Mouse (Mus musculus) kidney, adult 2 months (tissue): ENCODE data around the gene Ntf3. TPM values are rescaled to one million over a fixed set of nuclear protein-coding genes. Genes with fewer than 3 reads are reported as not detected.

ENCODE experiments used
- DNase-seq: peaks from one replicate; pipeline ENCODE4 v3.0.0; 2021
- H3K27ac ChIP-seq: fragments of 200-500 bp; 2 replicates; pipeline ENCODE4 v1.5.1; 2012; ENCODE audit warnings: low read depth, low read length, control low read depth, inconsistent platforms; ENCODE audit not compliant: insufficient read depth
- H3K27me3 ChIP-seq: fragments of 200-500 bp; replicated peaks from 2 replicates; pipeline ENCODE4 v1.6.1; 2012; ENCODE audit warnings: mild to moderate bottlenecking, moderate library complexity, low read length, inconsistent platforms; ENCODE audit not compliant: control insufficient read depth, insufficient read depth
- H3K36me3 ChIP-seq: fragments of 200-500 bp; 2 replicates; pipeline ENCODE4 v1.6.1; 2012; ENCODE audit warnings: mild to moderate bottlenecking, moderate library complexity, low read length, inconsistent platforms; ENCODE audit not compliant: control insufficient read depth, insufficient read depth
- H3K4me1 ChIP-seq: fragments of 200-500 bp; 2 replicates; pipeline ENCODE4 v1.6.1; 2011; ENCODE audit warnings: low read length; ENCODE audit not compliant: control insufficient read depth, insufficient read depth
- H3K4me3 ChIP-seq: fragments of 200-500 bp; 2 replicates; pipeline ENCODE4 v1.5.1; 2011; ENCODE audit warnings: mild to moderate bottlenecking, low read depth, low read length, control low read depth; ENCODE audit not compliant: insufficient read depth
- CTCF ChIP-seq: fragments of 200-500 bp; conservative IDR thresholded peaks from 2 replicates; pipeline ENCODE4 v1.5.1; 2011; ENCODE audit warnings: low read depth, mild to moderate bottlenecking, control low read depth, low read length, moderate library complexity, mixed read lengths; ENCODE audit not compliant: insufficient read depth, insufficient read length
- POLR2A ChIP-seq: fragments of 200-500 bp; IDR thresholded peaks from one replicate; pipeline ENCODE4 v1.6.1; 2011; ENCODE audit warnings: low read depth, low read length, control low read depth
- WGBS: fragments of 180-500 bp; shearing (Covaris S2); methylation state at CpG from one replicate; pipeline ENCODE4 v1.1.7; 2018; 5-methylcytosine and 5-hydroxymethylcytosine counted together
- polyA plus RNA-seq: library from polyadenylated mRNA; depleted of rRNA; stranded (reverse); fragments of >200 nt; gene quantifications from 2 replicates; pipeline ENCODE4 v1.2.3, GENCODE M21; 2012

Ntf3 gene
- polyA plus RNA-seq, 1 experiment: 4.1 TPM

DNA sequence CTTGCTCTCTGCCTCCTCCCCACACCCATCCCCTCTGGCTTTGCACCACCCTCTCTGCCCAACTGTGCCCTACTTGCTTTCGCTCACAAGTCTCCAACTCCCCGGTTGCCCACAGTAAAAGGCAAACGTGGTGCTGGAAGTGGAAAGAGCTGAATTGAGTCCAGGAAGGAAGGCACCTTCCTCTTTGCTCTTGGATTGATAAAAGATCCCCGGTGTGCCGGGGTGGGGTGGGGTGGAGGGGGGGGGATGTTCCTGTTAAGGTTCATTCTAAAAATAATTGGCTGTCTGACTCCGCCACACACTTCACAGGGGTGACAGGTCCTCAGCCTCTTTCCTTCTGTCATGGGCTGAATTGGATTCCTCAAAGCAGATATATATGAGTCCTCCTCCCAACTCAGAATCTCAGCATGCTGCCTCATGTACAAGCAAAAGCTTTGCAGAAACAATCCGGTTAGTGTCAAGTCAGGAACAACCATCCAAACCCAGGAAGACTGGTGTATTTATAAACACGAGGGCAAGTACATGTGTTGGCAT is 24.6 kb downstream of the Ntf3 start:
- DNase-seq: peak; percentile 56
- no peaks in the 10 kb centered on the region for H3K27me3 ChIP-seq
- no peak for TF ChIP-seq POLR2A
- no peak for TF ChIP-seq CTCF
- 45% methylated on average over 8 of the region's 8 CpGs for WGBS
- H3K4me3 ChIP-seq: no peak overlapping the region
- no peaks in the 10 kb centered on the region for H3K36me3 ChIP-seq
- H3K27ac ChIP-seq: peak overlapping the region; percentile 89
- peaks cover 7% of the 10 kb centered on the region; the same call in 1 of the 2 replicates for H3K4me1 ChIP-seq

DNA sequence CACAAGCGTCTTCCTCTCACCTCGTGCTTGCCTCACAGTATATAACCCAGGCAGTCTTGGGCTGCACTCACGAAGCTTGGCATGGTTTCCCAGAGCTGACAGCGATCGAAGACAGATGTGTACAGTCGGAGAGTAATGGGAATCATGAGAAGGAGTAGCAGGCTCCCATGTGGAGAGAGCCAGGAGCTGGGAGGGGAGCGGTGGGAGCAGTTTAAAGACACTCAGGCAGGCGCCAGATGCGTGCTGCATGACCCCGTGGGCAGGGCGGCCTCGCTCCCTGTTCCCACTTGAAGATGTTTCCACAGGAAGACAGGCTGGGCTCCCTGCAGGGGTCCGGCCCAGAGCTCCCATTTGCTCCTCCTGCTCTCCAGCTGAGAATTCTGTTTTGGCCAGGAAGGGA is 25.2 kb downstream of the Ntf3 start:
- DNase-seq: peak; percentile 84
- WGBS: 46% methylated on average over 13 of the region's 13 CpGs
- H3K4me1 ChIP-seq: peaks cover 7% of the 10 kb centered on the region; the same call in 1 of the 2 replicates
- no peaks in the 10 kb centered on the region for H3K27me3 ChIP-seq
- no peak for TF ChIP-seq CTCF
- no peak for TF ChIP-seq POLR2A
- H3K36me3 ChIP-seq: no peaks in the 10 kb centered on the region
- H3K4me3 ChIP-seq: no peak overlapping the region
- peak overlapping the region; percentile 89 for H3K27ac ChIP-seq

DNA sequence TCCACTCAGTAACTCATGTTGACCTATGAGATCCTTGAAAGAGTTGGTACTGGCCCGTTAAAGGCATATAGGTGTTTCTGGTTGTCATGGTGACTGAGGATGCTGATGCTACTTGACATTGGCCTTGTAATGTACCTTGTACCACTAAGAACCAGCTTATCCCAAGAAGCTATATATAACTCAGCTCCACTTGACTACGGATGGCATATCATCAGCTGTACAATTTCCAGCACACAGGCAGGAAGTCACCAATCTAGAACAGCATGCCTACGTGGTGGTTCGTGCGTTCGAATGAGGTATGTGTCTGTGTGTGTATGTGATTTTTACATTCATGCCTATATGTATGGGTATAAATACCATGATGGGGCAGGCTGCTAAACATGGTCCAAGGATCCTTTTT is 25.7 kb downstream of the Ntf3 start:
- TF ChIP-seq CTCF (no peak), POLR2A (no peak)
- peaks cover 7% of the 10 kb centered on the region; the same call in 1 of the 2 replicates for H3K4me1 ChIP-seq
- no peak for DNase-seq
- no peak overlapping the region for H3K4me3 ChIP-seq
- H3K27me3 ChIP-seq: no peaks in the 10 kb centered on the region
- peak overlapping the region; percentile 89 for H3K27ac ChIP-seq
- no peaks in the 10 kb centered on the region for H3K36me3 ChIP-seq
- 66% methylated on average over 6 of the region's 6 CpGs for WGBS

DNA sequence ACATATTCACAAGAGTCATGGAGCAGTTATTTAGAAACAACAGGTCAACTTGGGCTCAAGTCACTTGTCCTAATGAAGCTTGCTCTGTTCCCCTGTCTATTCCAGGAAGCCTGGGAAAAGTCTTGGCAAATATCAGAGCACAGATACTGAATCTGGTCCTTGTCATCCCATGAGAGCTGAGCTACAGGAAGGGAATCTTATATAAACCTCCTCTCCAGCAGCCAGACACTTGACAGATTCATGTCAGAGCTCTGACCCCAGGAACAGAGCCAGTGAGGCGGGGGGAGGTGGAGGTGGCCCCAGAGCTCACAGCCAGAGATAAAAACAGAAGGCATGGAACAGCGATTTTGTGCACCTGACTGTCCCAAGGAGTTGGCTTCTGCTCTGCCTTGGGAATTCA is 26.3 kb downstream of the Ntf3 start:
- peaks cover 7% of the 10 kb centered on the region; the same call in 1 of the 2 replicates for H3K4me1 ChIP-seq
- no peak overlapping the region for H3K4me3 ChIP-seq
- peak; percentile 61 for DNase-seq
- H3K27me3 ChIP-seq: no peaks in the 10 kb centered on the region
- TF ChIP-seq CTCF: no peak
- TF ChIP-seq POLR2A: no peak
- no peaks in the 10 kb centered on the region for H3K36me3 ChIP-seq
- WGBS: 47% methylated on average over 2 of the region's 2 CpGs
- peak overlapping the region; percentile 89; the same call in 1 of the 2 replicates for H3K27ac ChIP-seq

DNA sequence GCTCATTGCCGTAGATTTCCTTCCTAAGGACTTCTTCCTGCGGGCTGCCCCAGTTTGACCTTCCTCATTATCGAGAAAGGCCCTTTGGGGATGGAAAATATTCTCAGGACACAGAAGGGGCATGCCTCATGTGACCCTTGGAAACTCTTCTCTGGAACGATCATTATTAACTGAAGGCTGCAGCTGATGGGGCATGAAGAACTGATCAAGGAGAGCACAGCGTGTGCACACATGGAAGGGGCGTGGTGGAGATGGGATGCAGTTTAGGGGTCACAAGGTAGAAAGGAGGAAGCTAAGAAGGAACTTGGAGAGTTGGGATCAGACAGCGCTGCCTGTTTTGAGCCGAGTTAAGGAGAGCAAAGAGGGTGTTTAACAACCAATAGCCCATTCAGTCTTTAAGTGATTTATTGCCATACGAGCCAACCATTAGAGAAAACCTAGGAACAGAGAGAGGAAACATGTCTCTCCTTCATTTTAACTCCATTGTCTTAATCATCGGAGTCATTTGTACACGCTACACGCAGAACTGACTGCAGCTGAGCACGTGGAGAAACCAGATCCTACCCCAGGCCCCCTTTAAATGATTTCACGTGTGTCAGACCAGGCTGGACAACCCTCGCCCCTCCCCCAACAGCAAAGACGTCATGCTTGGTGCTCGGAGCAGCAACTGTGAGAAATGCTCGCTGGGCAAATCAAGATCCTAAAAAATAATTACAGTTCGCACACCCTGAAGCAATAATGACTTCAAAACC is 32.4 kb downstream of the Ntf3 start:
- WGBS: 23% methylated on average over 19 of the region's 19 CpGs
- Histone ChIP-seq H3K4me1 (no peaks in the 10 kb centered on the region), H3K4me3 (no peak overlapping the region), H3K27me3 (no peaks in the 10 kb centered on the region), H3K27ac (peak overlapping the region; percentile 73), H3K36me3 (no peaks in the 10 kb centered on the region)
- peak; percentile 76 for DNase-seq
- TF ChIP-seq CTCF (no peak), POLR2A (no peak)

DNA sequence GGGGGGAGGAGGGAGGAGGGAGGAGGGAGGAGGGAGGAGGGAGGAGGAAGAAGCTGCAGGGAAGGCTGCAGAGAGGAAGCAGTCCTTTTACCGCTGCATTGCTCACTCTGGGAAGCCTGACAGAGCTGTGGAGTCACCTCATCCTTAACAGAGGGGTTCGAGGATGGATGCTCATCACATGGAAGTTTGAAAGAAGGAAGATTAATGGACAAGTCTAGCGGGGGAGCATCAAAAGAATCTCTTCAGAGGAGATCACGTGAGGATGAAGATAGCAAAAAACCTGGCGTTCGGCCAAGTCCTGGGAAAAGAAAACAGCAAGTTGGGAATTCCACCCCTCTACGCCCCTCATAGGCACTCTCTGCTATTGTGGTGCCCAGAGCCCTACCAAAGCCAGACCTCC is 38.5 kb downstream of the Ntf3 start:
- no peak overlapping the region for H3K4me3 ChIP-seq
- no peak overlapping the region for H3K27ac ChIP-seq
- TF ChIP-seq POLR2A (no peak), CTCF (no peak)
- no peaks in the 10 kb centered on the region for H3K27me3 ChIP-seq
- H3K4me1 ChIP-seq: no peaks in the 10 kb centered on the region
- no peak for DNase-seq
- H3K36me3 ChIP-seq: no peaks in the 10 kb centered on the region
- WGBS: 42% methylated on average over 7 of the region's 7 CpGs

DNA sequence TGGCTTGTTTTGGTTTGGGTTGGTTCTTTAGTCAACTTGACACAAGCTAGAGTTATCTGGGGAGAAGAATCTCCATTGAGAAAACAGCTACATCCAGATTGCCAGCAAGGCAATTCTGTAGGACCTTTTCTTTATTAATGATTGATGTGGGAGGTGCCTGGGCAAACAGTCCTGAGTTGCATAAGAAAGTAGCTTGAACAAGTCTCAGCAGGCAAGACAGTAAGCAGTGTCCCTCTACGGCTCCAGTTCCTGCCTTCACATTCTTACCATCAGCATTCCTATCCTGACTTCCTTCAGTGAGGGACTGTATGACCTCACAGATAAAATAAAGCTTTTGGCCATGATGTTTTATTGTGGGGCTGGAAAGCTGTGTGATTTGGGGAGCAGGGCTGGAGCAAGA is 48.5 kb downstream of the Ntf3 start:
- TF ChIP-seq POLR2A (no peak), CTCF (no peak)
- WGBS: 37% methylated on average over 1 of the region's 1 CpGs
- H3K4me1 ChIP-seq: no peaks in the 10 kb centered on the region
- H3K4me3 ChIP-seq: no peak overlapping the region
- DNase-seq: peak; percentile 58
- no peaks in the 10 kb centered on the region for H3K36me3 ChIP-seq
- H3K27me3 ChIP-seq: no peaks in the 10 kb centered on the region
- no peak overlapping the region for H3K27ac ChIP-seq
